Mouse (Mus musculus) embryonic facial prominence, embryonic 14.5 days (tissue): ENCODE measurements around the gene Baiap2l1. TPM values are rescaled to one million over a fixed set of nuclear protein-coding genes. Genes with fewer than 3 reads are reported as not detected.
A peak's percentile ranks its signal among the peaks of the same experiment; 100 is the strongest.

ENCODE experiments used
- ATAC-seq: fragments of 200-750 bp; cut with Nextera tagmentation; 2 replicates; pipeline ENCODE4 v1.8.0; 2017; ENCODE audit warnings: low read depth, moderate number of reproducible peaks, moderate TSS enrichment
- DNase-seq: peaks from one replicate; pipeline ENCODE4 v3.0.0-alpha.2; 2015; ENCODE audit warnings: low spot score
- H3K27ac ChIP-seq: fragments of 300-500 bp; sonication (generic); replicated peaks from 2 replicates; pipeline ENCODE4 v1.5.1; 2014; ENCODE audit warnings: low read depth, mild to moderate bottlenecking, low read length, moderate library complexity
- H3K27me3 ChIP-seq: fragments of 300-500 bp; sonication (generic); replicated peaks from 2 replicates; pipeline ENCODE4 v1.6.1; 2014; ENCODE audit warnings: low read length; ENCODE audit not compliant: control insufficient read depth, insufficient read depth
- H3K36me3 ChIP-seq: fragments of 300-500 bp; sonication (generic); 2 replicates; pipeline ENCODE4 v1.6.1; 2014; ENCODE audit warnings: low read length, mixed read lengths; ENCODE audit not compliant: control insufficient read depth, insufficient read depth
- H3K4me1 ChIP-seq: fragments of 300-500 bp; sonication (generic); 2 replicates; pipeline ENCODE4 v1.6.1; 2014; ENCODE audit warnings: antibody characterized with exemption, low read length; ENCODE audit not compliant: control insufficient read depth, insufficient read depth
- H3K4me2 ChIP-seq: fragments of 300-500 bp; sonication (generic); 2 replicates; pipeline ENCODE4 v1.6.1; 2014; ENCODE audit warnings: low read depth, mild to moderate bottlenecking, low read length, moderate library complexity, mixed read lengths
- H3K4me3 ChIP-seq: fragments of 300-500 bp; sonication (generic); 2 replicates; pipeline ENCODE4 v1.5.1; 2014; ENCODE audit warnings: low read depth, mild to moderate bottlenecking, low read length
- H3K9ac ChIP-seq: fragments of 300-500 bp; sonication (generic); 2 replicates; pipeline ENCODE4 v1.6.1; 2014; ENCODE audit warnings: low read depth, mild to moderate bottlenecking, low read length, moderate library complexity, mixed read lengths
- H3K9me3 ChIP-seq: fragments of 300-500 bp; sonication (generic); 2 replicates; pipeline ENCODE4 v1.6.1; 2016; ENCODE audit warnings: low read length; ENCODE audit not compliant: control insufficient read depth
- WGBS: fragments of 180-500 bp; shearing (Covaris S2); extraction: QIAGEN DNeasy Blood & Tissue Kit; methylation state at CpG from one replicate; pipeline ENCODE4 v1.1.7; 2014; 5-methylcytosine and 5-hydroxymethylcytosine counted together
- polyA plus RNA-seq: library from polyadenylated mRNA; unstranded; fragments of >200 nt; fragmentation: Nextera tagmentation; extraction: Ambion mirVana; gene quantifications from 2 replicates; pipeline ENCODE4 v1.2.1, GENCODE M21; 2014

Baiap2l1 gene
- polyA plus RNA-seq, 1 experiment from 2014 or later: 10.8 TPM

DNA sequence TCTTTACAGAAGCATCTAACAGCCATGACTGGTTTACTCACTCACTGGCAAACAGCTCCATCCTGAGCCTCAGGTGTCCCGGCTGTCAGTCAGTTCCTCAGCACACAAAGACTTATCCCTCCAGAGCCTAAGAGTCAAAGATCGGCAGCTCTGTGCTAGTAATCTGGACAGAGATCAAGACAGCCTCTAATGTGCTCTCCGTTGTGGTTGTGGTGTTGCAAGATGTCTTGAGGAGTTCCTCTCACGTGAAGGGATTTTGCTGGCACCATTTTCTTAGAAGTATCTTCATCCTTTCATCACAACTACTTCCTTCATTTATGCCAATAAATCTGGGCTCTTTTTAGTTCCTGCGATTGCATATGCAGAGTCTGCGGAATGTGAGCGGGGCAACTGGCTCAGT, 45.7 kb downstream of the Baiap2l1 start:
- no peaks in the 10 kb centered on the region for H3K36me3 ChIP-seq
- no peaks in the 10 kb centered on the region for H3K4me1 ChIP-seq
- H3K27me3 ChIP-seq: no peaks in the 10 kb centered on the region
- H3K4me2 ChIP-seq: no peak overlapping the region
- no peak overlapping the region for H3K4me3 ChIP-seq
- H3K9ac ChIP-seq: no peak overlapping the region
- no peak overlapping the region for H3K27ac ChIP-seq
- WGBS: 68% methylated on average over 7 of the region's 7 CpGs
- no peaks in the 10 kb centered on the region for H3K9me3 ChIP-seq
- ATAC-seq (no peak), DNase-seq (no peak)

DNA sequence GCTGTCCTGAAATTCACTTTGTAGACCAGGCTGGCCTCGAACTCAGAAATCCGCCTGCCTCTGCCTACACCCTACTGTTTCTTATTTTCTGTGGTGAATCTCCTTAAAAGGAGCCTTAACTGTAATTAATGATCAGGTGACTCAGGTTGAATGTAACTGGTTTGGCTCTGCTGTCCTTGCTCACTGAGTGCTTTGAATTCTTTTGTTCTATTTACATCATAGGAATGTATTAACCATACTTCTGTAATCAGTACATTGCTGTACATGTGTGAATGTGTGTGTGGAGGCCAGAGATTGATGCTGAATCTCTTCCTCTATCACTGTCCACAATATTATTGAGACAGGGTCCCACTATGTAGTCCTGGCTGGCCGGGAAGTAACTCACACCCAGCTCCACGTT, 49.0 kb downstream of the Baiap2l1 start:
- DNase-seq (no peak), ATAC-seq (no peak)
- Histone ChIP-seq H3K36me3 (no peaks in the 10 kb centered on the region), H3K9me3 (no peaks in the 10 kb centered on the region), H3K27me3 (no peaks in the 10 kb centered on the region), H3K4me1 (no peaks in the 10 kb centered on the region), H3K9ac (no peak overlapping the region), H3K4me3 (no peak overlapping the region), H3K4me2 (no peak overlapping the region), H3K27ac (no peak overlapping the region)
- WGBS: 61% methylated on average over 4 of the region's 4 CpGs

DNA sequence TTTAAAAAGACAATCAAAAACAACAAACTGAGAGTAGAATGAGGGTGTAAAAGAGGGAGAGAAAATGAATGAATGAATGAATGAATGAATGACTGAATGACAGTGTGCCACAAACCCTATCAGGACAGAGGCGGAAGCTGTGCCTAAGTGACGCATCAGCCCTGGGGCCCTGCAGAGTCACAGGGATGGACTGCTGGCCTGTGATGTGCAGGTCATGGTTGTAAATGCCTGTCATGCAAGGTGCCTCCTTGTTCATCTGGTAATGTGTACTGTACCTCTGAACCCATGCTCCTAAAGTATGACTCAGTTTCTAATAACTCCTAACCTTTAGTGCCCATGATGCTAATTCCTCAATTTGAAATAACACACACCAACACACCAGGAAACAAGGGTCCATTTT, 54.8 kb downstream of the Baiap2l1 start:
- Histone ChIP-seq H3K4me2 (no peak overlapping the region), H3K27ac (no peak overlapping the region), H3K4me3 (no peak overlapping the region), H3K27me3 (no peaks in the 10 kb centered on the region), H3K4me1 (no peaks in the 10 kb centered on the region), H3K36me3 (no peaks in the 10 kb centered on the region), H3K9me3 (no peaks in the 10 kb centered on the region), H3K9ac (no peak overlapping the region)
- no peak for DNase-seq
- WGBS: 100% methylated on average over 2 of the region's 2 CpGs
- no peak for ATAC-seq

GRCm38 (mm10) chr5:144296090-144296604, 61.8 kb downstream of the Baiap2l1 start:
- no peak for DNase-seq
- no peak overlapping the region for H3K4me2 ChIP-seq
- no peaks in the 10 kb centered on the region for H3K9me3 ChIP-seq
- no peaks in the 10 kb centered on the region for H3K36me3 ChIP-seq
- no peak overlapping the region for H3K9ac ChIP-seq
- whole genome bisulfite sequencing: 73% methylated on average over 7 of the region's 7 CpGs
- no peaks in the 10 kb centered on the region for H3K27me3 ChIP-seq
- no peak overlapping the region for H3K27ac ChIP-seq
- no peak overlapping the region for H3K4me3 ChIP-seq
- H3K4me1 ChIP-seq: no peaks in the 10 kb centered on the region
- no peak for ATAC-seq

GRCm38 (mm10) chr5:144295357-144295756, 62.6 kb downstream of the Baiap2l1 start:
- H3K4me3 ChIP-seq: no peak overlapping the region
- H3K36me3 ChIP-seq: no peaks in the 10 kb centered on the region
- H3K4me1 ChIP-seq: no peaks in the 10 kb centered on the region
- H3K27me3 ChIP-seq: no peaks in the 10 kb centered on the region
- ATAC-seq (no peak), DNase-seq (no peak)
- no peaks in the 10 kb centered on the region for H3K9me3 ChIP-seq
- H3K4me2 ChIP-seq: no peak overlapping the region
- 67% methylated on average over 1 of the region's 1 CpGs for WGBS
- no peak overlapping the region for H3K27ac ChIP-seq
- no peak overlapping the region for H3K9ac ChIP-seq

GRCm38 (mm10) chr5:144294908-144295307, 63.0 kb downstream of the Baiap2l1 start:
- Histone ChIP-seq H3K27me3 (no peaks in the 10 kb centered on the region), H3K27ac (no peak overlapping the region), H3K4me1 (no peaks in the 10 kb centered on the region), H3K4me3 (no peak overlapping the region), H3K9ac (no peak overlapping the region), H3K9me3 (no peaks in the 10 kb centered on the region), H3K36me3 (no peaks in the 10 kb centered on the region), H3K4me2 (no peak overlapping the region)
- no peak for DNase-seq
- ATAC-seq: 0 out of 2 replicates have a peak, but pooled peaks have one; percentile 33
- 64% methylated on average over 7 of the region's 7 CpGs for WGBS

- H3K4me3 ChIP-seq: no peak overlapping the region
- H3K9me3 ChIP-seq: no peaks in the 10 kb centered on the region
- no peak for ATAC-seq
- DNase-seq: peak; percentile 41
- no peak overlapping the region for H3K4me2 ChIP-seq
- H3K4me1 ChIP-seq: no peaks in the 10 kb centered on the region
- H3K27me3 ChIP-seq: no peaks in the 10 kb centered on the region
- no peak overlapping the region for H3K27ac ChIP-seq
- WGBS: 83% methylated on average over 4 of the region's 4 CpGs
- H3K36me3 ChIP-seq: no peaks in the 10 kb centered on the region
- no peak overlapping the region for H3K9ac ChIP-seq
Measured at GRCm38 (mm10) chr5:144289769-144290440, 68.0 kb downstream of the Baiap2l1 start.

GRCm38 (mm10) chr5:144288391-144288790, 69.5 kb downstream of the Baiap2l1 start:
- DNase-seq (no peak), ATAC-seq (no peak)
- Histone ChIP-seq H3K4me1 (no peaks in the 10 kb centered on the region), H3K4me3 (no peak overlapping the region), H3K9me3 (no peaks in the 10 kb centered on the region), H3K27ac (no peak overlapping the region), H3K36me3 (no peaks in the 10 kb centered on the region), H3K27me3 (no peaks in the 10 kb centered on the region), H3K4me2 (no peak overlapping the region), H3K9ac (no peak overlapping the region)
- 80% methylated on average over 9 of the region's 9 CpGs for WGBS

GRCm38 (mm10) chr5:144287267-144287820, 70.6 kb downstream of the Baiap2l1 start:
- no peaks in the 10 kb centered on the region for H3K27me3 ChIP-seq
- H3K27ac ChIP-seq: no peak overlapping the region
- ATAC-seq: peak; percentile 35
- no peaks in the 10 kb centered on the region for H3K4me1 ChIP-seq
- no peaks in the 10 kb centered on the region for H3K36me3 ChIP-seq
- DNase-seq: no peak
- H3K9ac ChIP-seq: no peak overlapping the region
- WGBS: 75% methylated on average over 3 of the region's 3 CpGs
- no peak overlapping the region for H3K4me2 ChIP-seq
- H3K4me3 ChIP-seq: no peak overlapping the region
- no peaks in the 10 kb centered on the region for H3K9me3 ChIP-seq
